Mouse (Mus musculus): ENCODE results near the gene Gadd45g. TPM values are rescaled to one million over a fixed set of nuclear protein-coding genes. Genes with fewer than 3 reads are reported as not detected.

The Gadd45g gene
- polyA plus RNA-seq, 1 experiment from 2014 or later: 28.7 TPM

GRCm38 (mm10) chr13:51855584-51855983 lies 9.1 kb downstream of the Gadd45g start:
- TF ChIP-seq CTCF (IDR thresholded peaks at IDR 0.05; ENCODE audit: low read depth): no peak
- H3K9ac ChIP-seq (ENCODE audit: low read depth, low read length): no peak overlapping the region
- H3K27me3 ChIP-seq (replicated peaks; ENCODE audit: control insufficient read depth, insufficient read depth, low read length): no peaks in the 10 kb centered on the region
- H3K4me1 ChIP-seq (replicated peaks; ENCODE audit: control insufficient read depth, insufficient read depth, low read length): peaks cover 4% of the 10 kb centered on the region; the same call in 1 of the 2 replicates
- no peak overlapping the region for H3K27ac ChIP-seq (ENCODE audit: low read depth, low read length)
- WGBS: 62% methylated on average over 5 of the region's 5 CpGs
- ATAC-seq: no peak
- H3K4me3 ChIP-seq (ENCODE audit: low read depth, low read length): no peak overlapping the region
- H3K9me3 ChIP-seq (ENCODE audit: control insufficient read depth): no peaks in the 10 kb centered on the region
- no peak overlapping the region for H3K4me2 ChIP-seq (replicated peaks; ENCODE audit: low read depth)
- H3K36me3 ChIP-seq (ENCODE audit: control insufficient read depth, insufficient read depth): no peaks in the 10 kb centered on the region

DNA sequence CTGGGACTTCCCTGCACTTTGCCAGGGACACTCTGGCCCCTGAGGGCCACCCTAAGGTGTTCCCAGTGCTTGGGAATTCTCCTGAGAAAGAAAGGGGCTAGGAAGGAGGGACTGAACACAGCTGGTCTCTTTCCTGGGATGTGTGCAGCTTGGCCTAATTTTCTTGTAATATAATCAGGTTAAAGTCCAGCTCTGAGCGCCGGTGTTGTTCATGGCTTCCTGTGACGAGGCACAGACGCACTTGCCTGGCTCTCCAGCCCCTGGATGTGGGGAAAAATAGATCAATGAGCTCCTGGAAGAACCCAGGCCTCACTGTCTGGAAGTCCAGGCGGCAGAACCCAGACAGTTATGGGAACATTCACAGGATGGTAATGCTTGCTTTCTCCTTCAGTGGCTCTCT lies 10.7 kb downstream of the Gadd45g start:
- peak; percentile 10; the same call in 1 of the 2 replicates for ATAC-seq
- Histone ChIP-seq H3K27ac (ENCODE audit: low read depth, low read length) (peak overlapping the region; percentile 50; the same call in 1 of the 2 replicates), H3K4me2 (replicated peaks; ENCODE audit: low read depth) (no peak overlapping the region), H3K9me3 (ENCODE audit: control insufficient read depth) (no peaks in the 10 kb centered on the region), H3K4me3 (ENCODE audit: low read depth, low read length) (no peak overlapping the region), H3K36me3 (ENCODE audit: control insufficient read depth, insufficient read depth) (no peaks in the 10 kb centered on the region), H3K4me1 (replicated peaks; ENCODE audit: control insufficient read depth, insufficient read depth, low read length) (peaks cover 4% of the 10 kb centered on the region; the same call in 1 of the 2 replicates), H3K9ac (ENCODE audit: low read depth, low read length) (no peak overlapping the region), H3K27me3 (replicated peaks; ENCODE audit: control insufficient read depth, insufficient read depth, low read length) (no peaks in the 10 kb centered on the region)
- 28% methylated on average over 5 of the region's 5 CpGs for WGBS
- TF ChIP-seq CTCF (IDR thresholded peaks at IDR 0.05; ENCODE audit: low read depth): no peak

- no peaks in the 10 kb centered on the region for H3K4me1 ChIP-seq (replicated peaks; ENCODE audit: control insufficient read depth, insufficient read depth, low read length)
- H3K4me2 ChIP-seq (replicated peaks; ENCODE audit: low read depth): no peak overlapping the region
- H3K4me3 ChIP-seq (ENCODE audit: low read depth, low read length): no peak overlapping the region
- H3K27ac ChIP-seq (ENCODE audit: low read depth, low read length): no peak overlapping the region
- no peaks in the 10 kb centered on the region for H3K27me3 ChIP-seq (replicated peaks; ENCODE audit: control insufficient read depth, insufficient read depth, low read length)
- WGBS: 66% methylated on average over 4 of the region's 4 CpGs
- no peaks in the 10 kb centered on the region for H3K36me3 ChIP-seq (ENCODE audit: control insufficient read depth, insufficient read depth)
- ATAC-seq: no peak
- H3K9me3 ChIP-seq (ENCODE audit: control insufficient read depth): no peaks in the 10 kb centered on the region
- no peak overlapping the region for H3K9ac ChIP-seq (ENCODE audit: low read depth, low read length)
- no peak for TF ChIP-seq CTCF (IDR thresholded peaks at IDR 0.05; ENCODE audit: low read depth)
These were observed 12.0 kb downstream of the Gadd45g start for GRCm38 (mm10) chr13:51858475-51858874.

- WGBS: 84% methylated on average over 8 of the region's 8 CpGs
- Histone ChIP-seq H3K4me1 (replicated peaks; ENCODE audit: control insufficient read depth, insufficient read depth, low read length) (no peaks in the 10 kb centered on the region), H3K36me3 (ENCODE audit: control insufficient read depth, insufficient read depth) (no peaks in the 10 kb centered on the region), H3K9ac (ENCODE audit: low read depth, low read length) (no peak overlapping the region), H3K4me3 (ENCODE audit: low read depth, low read length) (no peak overlapping the region), H3K27me3 (replicated peaks; ENCODE audit: control insufficient read depth, insufficient read depth, low read length) (no peaks in the 10 kb centered on the region), H3K4me2 (replicated peaks; ENCODE audit: low read depth) (no peak overlapping the region), H3K27ac (ENCODE audit: low read depth, low read length) (no peak overlapping the region), H3K9me3 (ENCODE audit: control insufficient read depth) (no peaks in the 10 kb centered on the region)
- TF ChIP-seq CTCF (IDR thresholded peaks at IDR 0.05; ENCODE audit: low read depth): no peak
- ATAC-seq: no peak
These were observed 12.7 kb downstream of the Gadd45g start for GRCm38 (mm10) chr13:51859174-51859573.

DNA sequence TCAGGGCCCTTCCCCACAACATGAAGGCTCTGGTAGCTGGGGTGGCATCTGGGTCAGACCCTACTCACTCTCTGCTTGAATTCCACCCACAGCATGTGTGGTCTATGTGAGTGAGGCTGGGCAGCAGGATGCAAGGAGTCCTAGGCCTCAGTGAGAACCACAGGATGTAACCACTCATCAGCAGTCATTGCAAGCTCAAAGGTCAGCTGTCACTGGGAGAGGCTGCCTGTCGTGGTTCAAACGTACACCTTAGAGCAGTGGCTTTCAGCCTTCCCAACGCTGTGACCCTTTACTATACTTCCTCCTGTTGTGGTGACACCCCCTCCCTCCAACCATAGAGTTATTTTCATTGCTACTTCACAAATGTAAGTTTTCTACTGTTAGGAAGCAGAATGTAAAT lies 13.3 kb downstream of the Gadd45g start:
- WGBS: 21% methylated on average over 3 of the region's 3 CpGs
- Histone ChIP-seq H3K36me3 (ENCODE audit: control insufficient read depth, insufficient read depth) (no peaks in the 10 kb centered on the region), H3K9ac (ENCODE audit: low read depth, low read length) (no peak overlapping the region), H3K4me1 (replicated peaks; ENCODE audit: control insufficient read depth, insufficient read depth, low read length) (no peaks in the 10 kb centered on the region), H3K4me3 (ENCODE audit: low read depth, low read length) (no peak overlapping the region), H3K27ac (ENCODE audit: low read depth, low read length) (no peak overlapping the region; the same call in 1 of the 2 replicates), H3K9me3 (ENCODE audit: control insufficient read depth) (no peaks in the 10 kb centered on the region), H3K27me3 (replicated peaks; ENCODE audit: control insufficient read depth, insufficient read depth, low read length) (no peaks in the 10 kb centered on the region), H3K4me2 (replicated peaks; ENCODE audit: low read depth) (no peak overlapping the region)
- peak; percentile 40; the same call in 1 of the 2 replicates for ATAC-seq
- TF ChIP-seq CTCF (IDR thresholded peaks at IDR 0.05; ENCODE audit: low read depth): no peak

DNA sequence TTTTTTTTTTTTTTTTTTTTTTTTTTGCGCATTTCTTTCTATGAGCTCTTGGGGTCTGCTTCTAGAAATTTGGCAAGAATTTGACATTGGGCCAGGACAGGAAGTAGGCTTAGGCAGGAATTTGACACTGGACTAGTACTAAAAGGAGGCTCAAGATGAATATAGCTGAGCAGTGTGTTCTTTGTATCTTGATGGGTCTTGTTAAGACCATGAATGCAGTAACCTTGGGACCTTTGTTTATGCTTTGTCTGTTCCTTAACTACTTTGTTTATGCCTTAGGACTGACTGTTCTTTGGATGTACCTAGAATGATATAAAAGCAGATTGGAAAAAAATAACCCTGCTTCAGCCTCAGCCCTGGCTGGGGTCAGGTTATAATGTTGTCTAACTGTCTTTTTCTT lies 16.3 kb downstream of the Gadd45g start:
- H3K9ac ChIP-seq (ENCODE audit: low read depth, low read length): no peak overlapping the region
- WGBS: 83% methylated on average over 1 of the region's 1 CpGs
- no peaks in the 10 kb centered on the region for H3K9me3 ChIP-seq (ENCODE audit: control insufficient read depth)
- H3K27me3 ChIP-seq (replicated peaks; ENCODE audit: control insufficient read depth, insufficient read depth, low read length): no peaks in the 10 kb centered on the region
- no peak for TF ChIP-seq CTCF (IDR thresholded peaks at IDR 0.05; ENCODE audit: low read depth)
- H3K27ac ChIP-seq (ENCODE audit: low read depth, low read length): no peak overlapping the region
- no peak overlapping the region for H3K4me2 ChIP-seq (replicated peaks; ENCODE audit: low read depth)
- H3K4me1 ChIP-seq (replicated peaks; ENCODE audit: control insufficient read depth, insufficient read depth, low read length): no peaks in the 10 kb centered on the region
- ATAC-seq: no peak
- no peaks in the 10 kb centered on the region for H3K36me3 ChIP-seq (ENCODE audit: control insufficient read depth, insufficient read depth)
- no peak overlapping the region for H3K4me3 ChIP-seq (ENCODE audit: low read depth, low read length)
